ENCODE assay signal across 9 mouse cellular contexts in the genomic region with DNA sequence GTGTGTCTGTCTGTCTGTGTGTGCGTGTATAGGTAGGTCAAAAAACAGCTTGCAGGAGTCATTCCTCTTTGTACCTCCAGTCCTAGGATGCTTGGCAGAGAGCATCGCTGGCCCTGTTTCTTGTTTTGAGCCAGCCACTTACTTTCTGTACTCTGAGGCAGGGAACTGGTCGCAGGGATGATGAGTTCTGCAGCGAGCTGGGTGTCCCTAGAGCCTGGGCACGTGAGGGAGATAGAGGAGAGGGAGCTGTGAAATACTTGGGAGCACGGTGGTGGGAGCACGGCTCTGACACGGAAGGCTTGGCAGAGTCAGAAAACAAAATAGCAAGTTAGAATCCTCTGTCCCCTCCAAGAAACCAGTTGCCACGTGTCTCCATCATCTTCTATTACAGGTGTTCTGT. TPM values are rescaled to one million over a fixed set of nuclear protein-coding genes. Genes with fewer than 3 reads are reported as not detected.
DNase-seq lines count a peak whose midpoint lies in the region; ATAC-seq and TF ChIP-seq lines count a peak whose summit lies in the region.
"Had no signal": no experiment of that assay in that cellular context is flagged by ENCODE, and none has a peak within 500 bp of the region (broad histone marks: within the 10 kb centered on the region; RNA-seq: fewer than 3 reads in every experiment).

No protein-coding gene starts in this region.

- H3K9ac ChIP-seq in heart, embryonic 14.5 days (ENCODE audit: low read length): 0 out of 2 replicates have a peak overlapping the region, but pooled peaks have one; percentile 2
- peak overlapping the region; percentile 64; the same call in 1 of the 2 replicates for H3K9ac ChIP-seq in hindbrain, embryonic 14.5 days
- 0 out of 2 replicates have a peak overlapping the region, but pooled peaks have one; percentile 81 for H3K9ac ChIP-seq in midbrain, postnatal 0 days (replicated peaks; ENCODE audit: low read length, poor library complexity, severe bottlenecking)

- H3K4me2 ChIP-seq in heart, embryonic 14.5 days (ENCODE audit: low read length): no peak overlapping the region
- peak overlapping the region; percentile 68 for H3K4me2 ChIP-seq in hindbrain, embryonic 14.5 days (replicated peaks)
- peak overlapping the region; percentile 82 for H3K4me2 ChIP-seq in midbrain, postnatal 0 days (ENCODE audit: low read depth, low read length, poor library complexity, severe bottlenecking)

- H3K4me3 ChIP-seq in heart, embryonic 14.5 days (ENCODE audit: control insufficient read depth in 1 of 2, insufficient read depth in 1 of 2, low read depth in 1 of 2, low read length in 2 of 2): no peak overlapping the region
- H3K4me3 ChIP-seq in embryonic facial prominence, embryonic 10.5 days: peak overlapping the region; percentile 49
- H3K4me3 ChIP-seq in hindbrain, embryonic 14.5 days (replicated peaks; ENCODE audit: low read length): peak overlapping the region; percentile 50; the same call in 1 of the 2 replicates
- H3K4me3 ChIP-seq in midbrain, postnatal 0 days (ENCODE audit: low read depth, low read length): peak overlapping the region; percentile 68

- no peaks in the 10 kb centered on the region for H3K9me3 ChIP-seq in heart, embryonic 14.5 days (ENCODE audit: control insufficient read depth, low read length)
- no peaks in the 10 kb centered on the region for H3K9me3 ChIP-seq in embryonic facial prominence, embryonic 10.5 days
- H3K9me3 ChIP-seq in hindbrain, embryonic 14.5 days (ENCODE audit: control insufficient read depth, low read length): no peaks in the 10 kb centered on the region
- no peaks in the 10 kb centered on the region for H3K9me3 ChIP-seq in midbrain, postnatal 0 days (ENCODE audit: low read length)

- peaks cover 35 to 48% of the 10 kb centered on the region in 2 experiments for H3K4me1 ChIP-seq in heart, embryonic 14.5 days (ENCODE audit: control insufficient read depth in 2 of 2, insufficient read depth in 2 of 2, low read length in 2 of 2)
- H3K4me1 ChIP-seq in embryonic facial prominence, embryonic 10.5 days: peaks cover 53% of the 10 kb centered on the region
- H3K4me1 ChIP-seq in hindbrain, embryonic 14.5 days (replicated peaks; ENCODE audit: control insufficient read depth, insufficient read depth, low read length): peaks cover 37% of the 10 kb centered on the region
- H3K4me1 ChIP-seq in midbrain, postnatal 0 days (ENCODE audit: insufficient read depth, low read length): peaks cover 19% of the 10 kb centered on the region

- H3K27ac ChIP-seq in heart, embryonic 14.5 days (replicated peaks in 1 of 2; ENCODE audit: control insufficient read depth in 1 of 2, insufficient read depth in 1 of 2, low read depth in 2 of 2, low read length in 2 of 2): no peak overlapping the region
- peak overlapping the region; percentile 40 for H3K27ac ChIP-seq in embryonic facial prominence, embryonic 10.5 days (replicated peaks)
- H3K27ac ChIP-seq in hindbrain, embryonic 14.5 days: 0 out of 2 replicates have a peak overlapping the region, but pooled peaks have one; percentile 81
- no peak overlapping the region for H3K27ac ChIP-seq in midbrain, postnatal 0 days (ENCODE audit: low read depth, low read length)

- H3K36me3 ChIP-seq in heart, embryonic 14.5 days (ENCODE audit: control insufficient read depth, insufficient read depth, low read length): peaks cover 36% of the 10 kb centered on the region
- peaks cover 35% of the 10 kb centered on the region for H3K36me3 ChIP-seq in embryonic facial prominence, embryonic 10.5 days (replicated peaks)
- H3K36me3 ChIP-seq in hindbrain, embryonic 14.5 days (replicated peaks; ENCODE audit: control insufficient read depth, insufficient read depth): peaks cover 37% of the 10 kb centered on the region
- peaks cover 39% of the 10 kb centered on the region for H3K36me3 ChIP-seq in midbrain, postnatal 0 days (ENCODE audit: insufficient read depth, low read length)

- TF ChIP-seq CTCF in midbrain, postnatal 0 days (IDR thresholded peaks at IDR 0.05): no peak

- no peak for ATAC-seq in heart, embryonic 14.5 days (ENCODE audit: insufficient number of reproducible peaks, insufficient read depth, low FRiP score, low read depth)
- ATAC-seq in hindbrain, embryonic 14.5 days (ENCODE audit: low FRiP score): no peak
- ATAC-seq in midbrain, postnatal 0 days (ENCODE audit: low FRiP score): no peak
- no peak for ATAC-seq in inflammation-experienced regulatory T-cells, adult 6 months
- ATAC-seq in frontal cortex, adult (ENCODE audit: low TSS enrichment): no peak

- 9% methylated on average over 9 of the region's 9 CpGs for WGBS in heart, embryonic 14.5 days
- 8% methylated on average over 9 of the region's 9 CpGs for WGBS in embryonic facial prominence, embryonic 10.5 days
- 9% methylated on average over 9 of the region's 9 CpGs for WGBS in hindbrain, embryonic 14.5 days
- 12% methylated on average over 9 of the region's 9 CpGs for WGBS in midbrain, postnatal 0 days

- 0 out of 2 replicates have a peak, but pooled peaks cover 6% of the 10 kb centered on the region for H3K27me3 ChIP-seq in heart, embryonic 14.5 days (ENCODE audit: control insufficient read depth, insufficient read depth, low read length)
- peaks cover 100% of the 10 kb centered on the region for H3K27me3 ChIP-seq in embryonic facial prominence, embryonic 10.5 days (replicated peaks; ENCODE audit: low read depth, poor library complexity, severe bottlenecking)
- no peaks in the 10 kb centered on the region for H3K27me3 ChIP-seq in hindbrain, embryonic 14.5 days (ENCODE audit: control insufficient read depth, insufficient read depth, low read length)
- H3K27me3 ChIP-seq in midbrain, postnatal 0 days (ENCODE audit: insufficient read depth, low read length): no peaks in the 10 kb centered on the region
- H3K27me3 ChIP-seq: CH12.LX had no signal

- no peak for DNase-seq in heart, adult 8-10 months (ENCODE audit: low spot score)
- no peak for DNase-seq in embryonic facial prominence, embryonic 10.5 days (ENCODE audit: low spot score)
- DNase-seq in hindbrain, embryonic 14.5 days (ENCODE audit: low spot score): no peak
- DNase-seq in midbrain, postnatal 0 days (ENCODE audit: low spot score): no peak
- DNase-seq in adrenal gland, postnatal 25 days: no peak

RNA-seq across cellular contexts. Expression of a gene that starts 8.3 kb away (rescaled TPM):
- 7.3 and 7.7 TPM in 2 replicates for polyA plus RNA-seq in heart, embryonic 14.5 days (2014; fragmentation: Nextera tagmentation; extraction: Ambion mirVana)
- 1 to 10 TPM; 4.7 to 6.0 (median 5.2) TPM for total RNA-seq in heart, adult 8-10 months (2022)
- 3.4 and 4.2 TPM in 2 replicates for polyA plus RNA-seq in embryonic facial prominence, embryonic 10.5 days (2016; fragmentation: Nextera tagmentation; extraction: Ambion mirVana)
- 50.1 and 57.2 TPM in 2 replicates for polyA plus RNA-seq in hindbrain, embryonic 14.5 days (2014; fragmentation: Nextera tagmentation; extraction: Ambion mirVana)
- total RNA-seq in midbrain, postnatal 0 days (2014; rRNA removed): 137 and 154 TPM in 2 replicates
- polyA plus RNA-seq in midbrain, postnatal 0 days (2015; fragmentation: Nextera tagmentation; extraction: Ambion mirVana): 48.1 and 49.4 TPM in 2 replicates
- polyA plus RNA-seq in inflammation-experienced regulatory T-cells, adult 6 months (2017; shearing (Covaris generic)): under 1 TPM in 2 of 3 experiments, not detected in 1; 0.14 to 0.39 TPM
- 4.9 and 6.2 TPM in 2 replicates for total RNA-seq in adrenal gland, postnatal 25 days (2021)

RNA-seq across cellular contexts. Expression of a gene that starts 26.5 kb away (rescaled TPM):
- 44.1 and 47.5 TPM in 2 replicates for polyA plus RNA-seq in heart, embryonic 14.5 days (2014; fragmentation: Nextera tagmentation; extraction: Ambion mirVana)
- 10 to 100 TPM; 30.3 to 39.2 (median 33.5) TPM for total RNA-seq in heart, adult 8-10 months (2022)
- 120 and 124 TPM in 2 replicates for polyA plus RNA-seq in embryonic facial prominence, embryonic 10.5 days (2016; fragmentation: Nextera tagmentation; extraction: Ambion mirVana)
- polyA plus RNA-seq in hindbrain, embryonic 14.5 days (2014; fragmentation: Nextera tagmentation; extraction: Ambion mirVana): 165 and 170 TPM in 2 replicates
- total RNA-seq in midbrain, postnatal 0 days (2014; rRNA removed): 262 and 292 TPM in 2 replicates
- 90.3 and 93.3 TPM in 2 replicates for polyA plus RNA-seq in midbrain, postnatal 0 days (2015; fragmentation: Nextera tagmentation; extraction: Ambion mirVana)
- polyA plus RNA-seq in inflammation-experienced regulatory T-cells, adult 6 months (2017; shearing (Covaris generic)): 10 to 100 TPM; 32.2 to 41.0 (median 38.0) TPM
- total RNA-seq in adrenal gland, postnatal 25 days (2021): 82.8 and 89.4 TPM in 2 replicates

RNA-seq across cellular contexts. Expression of a gene that starts 57.5 kb away (rescaled TPM):
- polyA plus RNA-seq in heart, embryonic 14.5 days (2014; fragmentation: Nextera tagmentation; extraction: Ambion mirVana): 12.8 and 16.0 TPM in 2 replicates
- 100 to 1,000 TPM in 3 of 4 experiments, 10 to 100 TPM in 1; 88.4 to 110 (median 104) TPM for total RNA-seq in heart, adult 8-10 months (2022)
- polyA plus RNA-seq in embryonic facial prominence, embryonic 10.5 days (2016; fragmentation: Nextera tagmentation; extraction: Ambion mirVana): 10.2 and 10.5 TPM in 2 replicates
- 18.6 and 19.3 TPM in 2 replicates for polyA plus RNA-seq in hindbrain, embryonic 14.5 days (2014; fragmentation: Nextera tagmentation; extraction: Ambion mirVana)
- total RNA-seq in midbrain, postnatal 0 days (2014; rRNA removed): 16.9 and 22.1 TPM in 2 replicates
- 18.5 and 20.0 TPM in 2 replicates for polyA plus RNA-seq in midbrain, postnatal 0 days (2015; fragmentation: Nextera tagmentation; extraction: Ambion mirVana)
- polyA plus RNA-seq in inflammation-experienced regulatory T-cells, adult 6 months (2017; shearing (Covaris generic)): 10 to 100 TPM in 2 of 3 experiments, 1 to 10 TPM in 1; 7.2 to 12.5 (median 11.8) TPM
- total RNA-seq in adrenal gland, postnatal 25 days (2021): 51.9 and 56.6 TPM in 2 replicates

RNA-seq across cellular contexts. Expression of a gene that starts 59.8 kb away (rescaled TPM):
- polyA plus RNA-seq in heart, embryonic 14.5 days (2014; fragmentation: Nextera tagmentation; extraction: Ambion mirVana): 0.42 and 0.72 TPM in 2 replicates
- total RNA-seq in heart, adult 8-10 months (2022): 1 to 10 TPM; 1.3 to 2.9 (median 2.2) TPM
- 3.6 and 6.0 TPM in 2 replicates for polyA plus RNA-seq in embryonic facial prominence, embryonic 10.5 days (2016; fragmentation: Nextera tagmentation; extraction: Ambion mirVana)
- 90.5 and 103 TPM in 2 replicates for polyA plus RNA-seq in hindbrain, embryonic 14.5 days (2014; fragmentation: Nextera tagmentation; extraction: Ambion mirVana)
- 105 and 147 TPM in 2 replicates for total RNA-seq in midbrain, postnatal 0 days (2014; rRNA removed)
- 120 and 144 TPM in 2 replicates for polyA plus RNA-seq in midbrain, postnatal 0 days (2015; fragmentation: Nextera tagmentation; extraction: Ambion mirVana)
- polyA plus RNA-seq in inflammation-experienced regulatory T-cells, adult 6 months (2017; shearing (Covaris generic)): 1 to 10 TPM in 2 of 3 experiments, under 1 TPM in 1; 0.65 to 1.2 (median 1.1) TPM
- 6.3 and 8.9 TPM in 2 replicates for total RNA-seq in adrenal gland, postnatal 25 days (2021)

Comparison
In these comparisons a context has a peak if more than half of its experiments do, and no peak if none do; other contexts are left out.
1. H3K27ac ChIP-seq: peak in embryonic facial prominence, embryonic 10.5 days (single experiment) and hindbrain, embryonic 14.5 days (single experiment); none in heart, embryonic 14.5 days (0 of 2) and midbrain, postnatal 0 days (single experiment).
2. H3K4me3 ChIP-seq: peak in embryonic facial prominence, embryonic 10.5 days (single experiment), hindbrain, embryonic 14.5 days (single experiment) and midbrain, postnatal 0 days (single experiment); none in heart, embryonic 14.5 days (0 of 2).
3. H3K9ac ChIP-seq: peak in every context shown above with its lines; median percentile 81 in midbrain, postnatal 0 days; 64 in hindbrain, embryonic 14.5 days; 2 in heart, embryonic 14.5 days.